Mouse (Mus musculus) lung, adult 18-20 months (tissue): Measurements from ENCODE around the gene Rala.
"Not testable (repeated sequence)": the region's sequence is repeated elsewhere in the genome, so short reads cannot be mapped to it uniquely, and the experiment has no call there.

Experiments used
- DNase-seq, 2 experiments: peaks; one replicate each; pipeline ENCODE4 v3.0.0; 2022; ENCODE audit warnings: mixed read lengths in 2 of 2

Gene Rala

GRCm38 (mm10) chr13:17944078-17944917 lies at the start of gene Rala:
Rala (minus strand) TSS chr13:17944239.
- DNase-seq, result peak; percentile 94

GRCm38 (mm10) chr13:17993515-17993847 lies 49.4 kb upstream of the Rala start:
- DNase-seq, result no peak

GRCm38 (mm10) chr13:17992697-17993514 lies 48.9 kb upstream of the Rala start, which contains the start of gene Yae1d1:
Yae1d1 (minus strand) TSS chr13:17993349.
- peak; percentile 89 to 92 for DNase-seq

GRCm38 (mm10) chr13:17992009-17992408 lies 48.0 kb upstream of the Rala start:
- DNase-seq, result no peak

- peak; percentile 30 to 42 for DNase-seq
Observed at GRCm38 (mm10) chr13:17983194-17983593, 39.2 kb upstream of the Rala start.

- DNase-seq, result no peak
Observed at GRCm38 (mm10) chr13:17982634-17983033, 38.6 kb upstream of the Rala start.

- no peak for DNase-seq
Observed at GRCm38 (mm10) chr13:17976854-17977739, 33.1 kb upstream of the Rala start.

- peak; percentile 39 to 40 for DNase-seq
Observed at GRCm38 (mm10) chr13:17975891-17976290, 31.9 kb upstream of the Rala start.

- no peak for DNase-seq
Observed at GRCm38 (mm10) chr13:17975457-17975856, 31.4 kb upstream of the Rala start.

- no peak for DNase-seq
Observed at GRCm38 (mm10) chr13:17974734-17975133, 30.7 kb upstream of the Rala start.

GRCm38 (mm10) chr13:17960613-17961012 lies 16.6 kb upstream of the Rala start:
- DNase-seq, result no peak

- DNase-seq, result no peak
Observed at GRCm38 (mm10) chr13:17954282-17954681, 10.2 kb upstream of the Rala start.

GRCm38 (mm10) chr13:17950581-17950980 lies 6.5 kb upstream of the Rala start:
- not testable (repeated sequence) for DNase-seq

GRCm38 (mm10) chr13:17949555-17949954 lies 5.5 kb upstream of the Rala start:
- no peak for DNase-seq

GRCm38 (mm10) chr13:17943306-17944077 lies 547 bp downstream of the Rala start:
- DNase-seq, result peak; percentile 10 to 14

GRCm38 (mm10) chr13:17942338-17942737 lies 1.7 kb downstream of the Rala start:
- no peak for DNase-seq

GRCm38 (mm10) chr13:17907309-17907708 lies 36.7 kb downstream of the Rala start:
- peak in 1 of 2 experiments; percentile 18 for DNase-seq

GRCm38 (mm10) chr13:17901474-17901873 lies 42.6 kb downstream of the Rala start:
- no peak for DNase-seq

- no peak for DNase-seq
Observed at GRCm38 (mm10) chr13:17900641-17901040, 43.4 kb downstream of the Rala start.

- DNase-seq, result no peak
Observed at GRCm38 (mm10) chr13:17897040-17897439, 47.0 kb downstream of the Rala start.

GRCm38 (mm10) chr13:17891545-17891944 lies 52.5 kb downstream of the Rala start:
- no peak for DNase-seq

- DNase-seq, result no peak
Observed at GRCm38 (mm10) chr13:17884211-17884610, 59.8 kb downstream of the Rala start.
